Mouse (Mus musculus) liver (tissue): ENCODE measurements around the gene Rnf181.

Source experiments
- DNase-seq: peaks from one replicate; pipeline ENCODE4 v3.0.0-alpha.2; 2020; ENCODE audit warnings: mixed read lengths

Rnf181 gene

DNA sequence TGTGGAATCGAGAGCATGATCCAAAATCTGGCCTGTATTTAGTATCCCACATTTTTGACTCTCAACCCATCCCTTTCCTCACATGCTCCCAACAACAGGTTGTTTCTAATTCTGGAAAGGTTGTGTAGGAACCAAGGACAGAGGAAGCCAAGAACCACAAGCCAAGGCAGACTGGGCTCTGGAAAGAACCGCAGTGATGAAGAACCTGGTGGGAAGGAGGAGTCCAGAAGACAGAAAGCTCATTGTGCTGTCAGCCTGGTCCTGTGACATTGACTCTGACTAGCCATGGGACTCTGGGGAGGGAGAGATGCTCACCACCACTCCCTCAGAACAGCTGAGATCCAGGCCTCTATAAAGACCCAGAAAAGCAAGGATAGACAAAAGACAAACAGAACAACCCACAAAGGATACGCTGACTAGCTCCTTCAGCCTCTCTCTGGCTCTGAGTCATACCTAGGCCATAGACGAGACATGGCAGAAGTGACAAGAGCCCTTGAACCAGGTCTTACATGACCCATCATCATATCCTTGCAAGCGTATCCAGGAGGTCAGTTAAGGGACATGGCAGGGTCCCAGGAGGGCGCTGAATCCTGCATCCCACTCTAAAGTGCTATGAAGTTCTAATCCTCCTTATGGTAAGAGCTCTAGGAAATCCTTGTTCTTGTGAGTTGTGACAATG, 16.5 kb upstream of the Rnf181 start:
- DNase-seq, result no peak

DNA sequence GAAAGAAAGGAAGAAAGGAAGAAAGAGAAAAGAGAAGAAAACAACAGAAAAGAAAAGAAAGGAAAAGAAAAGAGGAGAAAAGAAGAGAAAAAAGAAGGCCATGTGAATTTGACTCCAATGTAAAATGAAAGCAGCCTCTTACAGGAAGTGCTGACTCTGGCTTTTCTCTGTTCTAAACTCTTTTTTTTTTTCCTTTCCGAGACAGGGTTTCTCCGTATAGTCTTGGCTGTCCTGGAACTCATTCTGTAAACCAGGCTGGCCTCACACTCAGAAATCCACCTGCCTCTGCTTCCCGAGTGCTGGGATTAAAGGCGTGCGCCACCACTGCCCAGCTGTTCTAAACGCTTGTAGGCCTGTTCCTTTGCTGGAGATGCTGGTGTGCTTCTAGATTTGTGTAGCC, 15.7 kb upstream of the Rnf181 start:
- no peak for DNase-seq

DNA sequence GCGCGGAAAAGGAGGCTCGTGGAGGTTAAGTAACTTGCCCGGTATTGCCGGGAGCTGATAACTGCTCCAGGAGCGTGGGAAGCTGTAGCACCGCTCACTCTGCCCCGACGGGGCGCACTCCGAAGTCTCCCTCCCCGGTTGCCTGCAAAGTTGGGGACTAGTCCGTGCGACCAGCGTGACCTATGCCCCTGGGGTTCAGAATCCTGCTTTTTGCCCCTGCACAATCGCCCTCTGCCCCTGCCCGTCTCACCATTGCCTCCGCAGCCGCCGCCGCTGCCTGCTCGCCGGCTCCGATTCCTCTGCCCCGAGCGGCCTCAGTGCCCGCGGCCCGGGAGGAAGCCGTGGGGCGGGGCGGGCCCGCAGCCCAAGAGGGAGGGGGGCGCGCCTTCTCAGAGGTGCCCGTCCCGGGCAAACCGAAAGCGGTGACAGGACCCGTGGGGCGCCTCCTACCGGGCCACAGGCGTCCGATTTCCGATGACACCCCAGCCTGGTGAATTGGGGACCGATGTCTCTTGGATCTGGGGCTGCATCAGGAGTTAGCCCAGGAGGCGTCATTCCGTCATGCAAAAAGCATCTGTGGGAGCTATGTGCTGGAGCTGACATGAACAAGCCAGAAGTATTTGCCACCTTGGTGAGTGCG, 13.5 kb upstream of the Rnf181 start, which contains the start of gene Vamp5:
Vamp5 (minus strand) TSS at position 338 of the 640 bp plus-strand sequence.
- peak; percentile 92 for DNase-seq

DNA sequence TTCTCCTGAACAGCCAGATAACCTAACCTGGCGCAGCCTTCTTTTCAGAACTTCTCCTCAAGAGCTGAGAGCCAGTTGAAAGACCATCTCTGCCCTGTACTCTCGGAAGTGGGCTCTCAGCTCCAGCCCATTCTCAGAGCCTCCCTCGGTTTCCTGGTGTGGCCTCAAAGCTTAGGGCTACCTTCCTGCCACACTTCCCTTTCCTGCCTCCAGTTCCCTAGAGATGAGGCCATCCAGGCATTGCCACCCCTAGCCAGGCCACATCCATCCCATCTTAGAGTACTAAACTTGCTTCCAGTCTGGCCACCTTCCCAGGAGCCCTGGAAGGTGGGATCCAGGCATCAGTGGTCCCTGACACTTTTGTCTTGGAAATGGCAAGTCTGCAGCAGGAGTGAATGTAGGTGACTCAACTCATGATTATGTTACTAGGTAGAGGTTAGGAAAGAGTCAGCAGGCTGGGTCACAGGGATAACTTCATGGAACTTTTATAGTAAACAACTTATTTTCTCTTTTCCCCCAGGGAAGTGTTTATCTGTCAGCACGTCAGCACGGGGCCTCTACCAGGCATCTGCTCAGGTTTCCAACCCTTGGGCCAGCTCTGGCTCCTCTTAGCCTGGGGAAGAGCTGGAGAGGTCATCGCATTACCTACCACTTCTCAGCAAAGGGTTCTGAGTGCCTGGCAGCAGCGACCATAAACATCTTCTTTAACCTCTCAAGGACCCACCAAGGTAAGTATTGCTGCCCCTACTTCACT, 12.8 kb upstream of the Rnf181 start:
- DNase-seq, result no peak

DNA sequence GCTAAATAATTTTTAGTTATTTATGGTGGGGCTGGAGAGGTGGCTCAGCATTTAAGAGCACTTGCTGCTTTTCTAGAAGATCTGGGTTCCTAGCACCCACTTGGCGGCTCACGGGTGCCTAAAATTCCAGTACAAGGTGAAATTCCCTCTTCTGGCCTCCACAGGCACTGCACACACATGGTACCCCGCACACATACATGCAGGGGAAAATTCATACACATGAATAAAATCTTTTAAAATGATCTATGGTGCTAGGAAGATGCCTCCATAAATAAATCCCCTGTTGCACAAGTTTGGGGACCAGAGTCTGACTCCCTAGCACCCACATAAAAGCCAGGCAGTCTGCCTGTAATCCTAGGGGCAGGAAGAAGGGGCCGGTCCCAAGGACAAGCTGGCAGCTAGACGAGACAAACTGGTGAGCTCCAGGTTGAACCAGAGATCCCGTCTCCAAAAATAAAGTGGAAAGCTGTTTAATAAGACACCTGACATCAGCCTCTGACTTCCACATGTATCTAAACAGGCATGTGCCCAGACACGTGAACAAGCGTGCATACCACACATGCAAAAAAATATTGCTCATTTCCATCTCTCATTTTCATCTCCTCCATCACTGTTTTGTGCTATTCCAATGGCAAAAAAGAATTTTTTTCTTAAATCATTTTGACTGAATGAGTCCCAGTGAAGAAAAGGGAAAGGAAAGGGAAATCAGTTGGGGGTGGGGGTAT, 11.9 kb upstream of the Rnf181 start:
- DNase-seq, result no peak

DNA sequence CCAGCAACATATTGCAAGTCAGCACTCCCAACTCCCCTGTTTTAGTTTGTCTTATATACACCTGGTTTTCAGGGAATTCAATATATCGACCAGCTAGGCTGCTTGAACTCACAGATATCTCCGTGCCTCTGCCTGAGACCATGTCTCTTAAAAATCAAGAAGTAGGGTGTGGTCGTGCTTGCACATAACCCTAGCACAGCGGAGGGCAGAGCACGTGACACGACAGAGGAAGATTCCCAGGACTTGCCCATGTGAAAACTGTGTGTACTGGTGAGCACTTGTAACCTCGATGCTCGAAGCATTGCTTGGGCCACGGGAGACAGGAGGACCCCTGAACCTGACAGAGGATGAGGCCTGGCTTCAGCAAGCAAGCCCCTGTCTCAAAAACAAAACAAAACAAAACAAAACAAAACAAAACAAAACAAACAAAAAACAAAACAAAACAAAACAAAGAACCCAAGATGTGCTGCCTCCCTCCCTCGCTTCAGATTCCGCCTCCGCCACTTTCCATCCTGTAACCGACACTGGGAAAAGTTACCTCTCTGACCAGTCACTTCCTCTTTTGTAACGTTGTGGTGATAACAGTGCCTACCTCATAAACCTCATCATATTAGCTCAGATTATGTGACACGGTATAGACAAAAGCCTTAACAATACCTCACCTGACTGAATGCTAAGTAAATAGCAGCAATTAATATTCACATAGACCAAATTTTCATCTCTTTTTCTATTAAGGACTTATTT, 8.2 kb upstream of the Rnf181 start:
- peak; percentile 75 for DNase-seq

DNA sequence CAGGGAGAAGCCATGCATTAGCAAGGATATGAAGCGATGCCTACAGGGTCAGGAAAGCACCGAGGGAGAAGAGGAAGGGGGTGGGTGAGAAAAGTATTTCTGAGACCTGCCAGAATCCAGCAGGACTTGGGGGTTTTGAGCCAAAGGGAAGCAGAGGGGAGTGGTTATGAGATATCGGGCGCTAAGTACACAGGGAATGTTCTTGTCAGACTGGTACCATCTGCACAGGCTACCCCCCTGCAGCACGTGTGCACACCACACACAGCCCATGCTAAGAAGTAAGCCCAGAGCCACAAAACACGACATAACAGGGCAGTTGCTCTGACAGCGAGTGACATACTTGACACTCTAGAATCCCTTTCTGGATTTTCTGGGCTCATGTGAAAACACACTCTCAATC, 7.5 kb upstream of the Rnf181 start:
- DNase-seq, result no peak

DNA sequence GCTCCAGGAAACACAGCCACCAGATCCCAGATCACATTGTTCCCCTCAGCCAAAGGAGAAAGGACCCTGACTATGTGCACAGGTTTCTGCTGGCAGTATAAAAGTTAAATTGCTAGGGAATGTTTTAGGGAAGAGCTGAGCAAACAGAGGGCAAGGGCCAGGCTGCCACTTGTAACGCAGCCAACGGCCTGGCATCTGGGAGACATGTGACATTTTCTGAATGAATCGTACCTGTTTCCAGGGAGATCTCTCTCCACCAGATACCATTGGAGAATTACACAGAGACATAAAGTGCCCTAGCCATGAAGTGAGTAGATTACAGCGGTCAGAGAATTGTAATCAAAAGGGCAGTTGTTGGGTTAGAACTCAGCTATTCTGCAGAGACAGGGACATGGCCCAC, 6.4 kb upstream of the Rnf181 start:
- DNase-seq, result no peak

DNA sequence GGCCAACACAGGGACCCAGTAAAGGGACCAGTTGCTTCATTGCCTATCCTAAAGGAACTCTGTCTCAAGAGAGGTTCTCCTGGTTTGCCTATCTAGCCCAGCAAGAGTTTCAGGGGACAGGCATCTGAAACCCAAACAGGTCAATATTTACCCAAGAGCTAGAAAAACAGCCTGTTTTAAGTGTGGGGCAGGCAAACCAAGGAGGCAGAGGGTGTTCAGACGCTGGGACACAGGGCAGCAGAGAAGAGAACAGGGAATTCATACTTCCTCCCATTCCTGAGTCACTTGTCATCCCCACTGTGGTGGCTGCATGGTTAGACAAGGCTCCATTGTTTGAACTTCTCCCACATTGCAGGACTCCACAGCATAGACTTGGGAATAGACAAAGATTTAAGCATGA, 4.8 kb upstream of the Rnf181 start:
- DNase-seq, result no peak

DNA sequence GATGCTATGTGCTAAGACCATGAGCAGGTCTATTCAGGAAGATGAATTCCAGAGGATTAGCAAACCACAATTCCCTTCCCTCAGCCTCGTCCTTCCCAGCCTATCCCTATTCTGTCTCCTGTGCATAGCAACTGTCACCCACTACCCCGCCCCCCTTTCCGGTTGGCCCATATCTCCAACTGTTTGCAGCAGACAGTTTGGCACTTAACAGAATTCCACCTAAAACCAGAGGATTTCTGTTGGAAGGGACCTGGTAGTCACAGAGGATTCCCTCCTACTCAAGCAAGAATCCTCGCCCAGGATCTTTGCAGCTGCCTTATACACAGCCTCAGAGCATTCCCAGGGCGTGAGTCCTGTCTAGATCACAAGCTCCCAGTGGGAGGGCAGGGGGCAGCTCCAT, 4.4 kb upstream of the Rnf181 start:
- no peak for DNase-seq

DNA sequence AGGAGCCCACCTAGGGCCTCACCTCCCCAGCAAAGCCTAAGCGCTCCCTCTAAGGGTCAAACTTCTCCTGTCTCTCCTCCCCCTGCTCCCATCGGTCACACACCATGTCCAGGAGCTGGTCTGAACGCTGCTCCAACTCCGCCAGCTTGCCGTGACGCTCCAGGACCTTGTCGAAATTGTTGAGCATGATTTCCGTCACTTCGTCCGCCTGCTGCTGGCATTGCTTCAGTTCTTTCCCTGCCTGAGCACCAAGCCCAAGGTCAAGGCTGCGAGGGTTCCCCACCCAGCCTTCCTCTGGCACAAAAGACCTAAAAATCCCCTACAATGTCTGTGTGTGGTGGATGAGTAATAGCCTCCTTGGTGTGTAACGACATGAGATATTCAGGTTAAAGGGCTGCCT, 3.3 kb upstream of the Rnf181 start:
- DNase-seq, result no peak

DNA sequence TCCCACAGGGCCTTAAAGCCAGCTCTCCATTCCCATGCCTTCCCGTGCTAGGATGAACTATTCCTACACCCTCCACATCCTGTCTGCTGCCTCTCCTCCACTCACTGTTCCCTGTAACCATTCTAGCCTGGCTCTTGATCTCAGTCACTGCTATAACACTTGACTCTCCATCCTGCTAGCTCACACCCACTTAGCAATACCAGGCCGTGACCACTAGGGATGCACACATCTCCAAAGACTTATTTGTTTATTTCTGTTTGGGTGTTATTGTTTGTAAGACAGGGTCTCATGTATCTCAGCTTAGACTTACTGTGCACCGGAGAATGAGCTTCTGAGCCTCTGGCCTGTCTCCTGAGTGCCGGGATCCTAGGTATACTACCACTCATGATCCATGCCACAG, 2.8 kb upstream of the Rnf181 start:
- no peak for DNase-seq

DNA sequence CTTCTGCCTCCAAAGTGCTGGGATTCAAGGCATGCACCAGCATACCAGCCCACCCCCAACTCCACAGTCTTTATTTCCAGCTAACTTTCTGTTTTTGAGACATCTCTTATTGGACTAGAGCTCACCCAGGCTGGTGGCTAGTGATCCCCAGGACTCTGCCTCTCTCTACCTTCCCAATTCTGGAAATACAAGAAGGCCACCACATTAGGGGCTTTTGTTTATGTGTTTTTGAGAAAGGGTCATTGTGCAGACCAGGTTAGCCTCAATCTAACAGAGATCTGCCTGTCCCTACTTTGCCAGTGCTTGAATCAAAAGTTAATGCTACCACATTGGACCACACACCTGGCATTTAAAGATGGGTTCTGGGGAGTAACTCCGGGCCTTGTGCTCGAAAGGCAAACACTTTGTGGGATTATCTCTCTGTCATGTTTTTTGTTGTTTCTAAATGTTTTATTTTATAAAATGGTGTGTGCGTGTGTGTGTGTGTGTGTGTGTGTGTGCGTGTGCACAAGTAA, 761 bp upstream of the Rnf181 start:
- no peak for DNase-seq

DNA sequence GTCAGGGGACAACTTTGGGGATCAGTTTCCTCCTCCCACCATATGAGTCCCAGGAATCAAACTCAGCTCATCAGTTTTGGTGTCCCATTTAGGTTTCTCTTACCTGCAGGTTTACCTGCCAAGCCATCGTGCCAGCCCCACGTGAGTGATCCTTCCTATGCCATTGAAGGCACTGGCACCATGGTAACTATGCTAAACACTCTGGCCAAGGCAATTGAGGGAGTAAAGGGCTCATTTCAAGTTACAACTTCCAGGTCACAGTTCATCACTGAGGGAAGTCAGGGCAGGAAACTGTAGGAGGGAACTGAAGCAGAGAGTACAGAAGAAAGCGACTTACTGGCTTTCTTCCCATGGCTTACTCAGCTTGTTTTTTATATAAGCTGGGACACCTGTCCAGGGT, 452 bp downstream of the Rnf181 start:
- DNase-seq, result no peak

DNA sequence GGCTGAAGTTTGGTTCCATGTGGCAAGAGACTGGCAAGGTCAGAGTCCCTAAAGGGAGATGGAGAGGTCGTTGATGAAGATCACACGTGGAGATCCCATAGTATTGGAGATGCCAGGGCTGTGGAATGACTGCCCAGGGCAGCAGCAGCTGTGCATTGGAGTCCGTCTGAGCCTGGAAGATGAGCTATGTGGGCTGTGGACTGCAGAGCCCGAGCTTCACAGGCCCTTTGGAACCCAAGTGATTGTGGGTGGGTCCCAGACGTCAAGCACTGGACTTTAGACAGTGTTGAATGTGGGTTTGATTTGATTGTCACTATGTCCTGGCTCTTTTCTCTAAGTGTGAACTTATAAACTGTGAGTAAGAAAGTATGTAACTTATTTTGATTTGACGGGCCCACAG, 1.8 kb downstream of the Rnf181 start:
- no peak for DNase-seq

DNA sequence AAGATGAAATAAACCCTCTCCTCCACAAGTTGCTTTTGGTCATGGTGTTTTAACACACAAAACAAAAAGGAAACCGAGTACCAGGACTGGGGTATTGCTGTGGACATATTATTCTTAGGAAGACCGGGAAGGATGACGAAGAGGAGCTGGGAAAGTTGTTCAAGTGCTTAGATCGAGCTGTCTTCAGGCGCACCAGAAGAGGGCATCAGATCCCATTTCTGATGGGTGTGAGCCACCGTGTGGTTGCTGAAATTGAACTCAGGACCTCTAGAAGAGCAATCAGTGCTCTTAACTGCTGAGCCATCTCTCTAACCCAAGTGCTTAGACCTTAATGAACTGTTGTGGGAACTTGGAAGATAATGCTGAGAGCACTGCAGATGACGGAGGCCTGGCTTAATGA, 2.7 kb downstream of the Rnf181 start:
- no peak for DNase-seq

DNA sequence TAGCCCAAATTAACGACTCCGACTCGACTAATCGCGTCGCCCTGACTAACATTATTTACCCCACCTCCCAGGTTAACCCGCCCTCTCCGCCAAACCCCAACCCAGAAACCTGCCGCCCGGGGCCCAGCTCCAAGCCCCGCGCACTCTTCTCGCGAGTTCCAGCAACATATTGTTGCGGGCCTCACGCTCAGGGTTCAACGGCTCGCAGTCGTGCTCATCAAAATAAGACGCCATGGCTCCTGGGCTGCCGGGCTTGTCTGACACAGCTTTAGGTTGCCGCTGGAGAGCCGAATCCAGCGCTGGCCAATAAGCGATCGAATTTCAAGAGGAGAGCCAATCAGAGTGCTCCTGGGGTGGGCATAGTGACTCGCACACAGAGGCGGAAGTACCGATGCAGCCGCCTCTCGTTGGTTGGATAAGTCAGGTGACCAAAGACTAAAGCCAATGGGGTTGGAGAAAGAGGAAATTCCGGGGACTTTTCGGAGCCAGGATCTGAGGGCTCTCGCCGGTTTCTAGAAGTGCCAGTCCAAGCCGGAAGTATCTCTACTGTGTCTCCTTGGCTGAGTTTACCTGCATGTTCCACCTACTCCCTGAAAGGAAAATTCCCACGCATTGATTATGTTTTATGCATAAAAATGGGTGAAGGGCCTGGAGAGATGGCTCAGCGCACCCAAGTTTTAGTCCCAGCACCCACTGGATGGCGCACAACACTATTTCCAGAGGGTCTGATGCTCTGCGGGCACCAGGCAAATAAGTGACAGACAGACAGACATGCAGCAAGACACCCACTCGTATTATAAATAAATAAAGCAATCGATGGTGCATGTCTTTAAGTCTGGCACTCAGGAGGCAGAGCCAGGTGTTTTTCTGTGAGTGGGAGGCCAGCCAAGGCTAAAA, 4.4 kb downstream of the Rnf181 start:
- DNase-seq, result peak; percentile 95

DNA sequence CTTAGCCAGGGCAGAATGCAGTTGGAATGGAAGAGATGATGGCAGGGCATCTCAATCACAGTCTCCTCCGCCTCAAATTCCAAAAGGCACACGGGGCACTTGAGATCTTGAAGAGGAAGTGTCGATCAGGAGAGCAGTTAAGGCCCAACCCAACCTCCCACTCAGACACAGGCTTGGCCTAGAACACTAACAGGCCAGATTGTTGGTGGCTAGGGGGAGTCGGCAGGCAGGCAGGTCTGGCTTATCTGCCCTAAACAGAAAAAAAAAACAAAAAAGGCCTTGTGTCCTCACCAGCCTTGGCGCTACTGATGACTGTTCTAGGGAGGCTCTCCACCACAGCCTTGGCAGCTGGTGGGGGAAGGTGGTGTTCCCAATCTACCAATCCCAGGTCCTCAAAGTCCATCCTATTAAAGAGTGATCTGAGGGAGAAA, 5.6 kb downstream of the Rnf181 start:
- peak; percentile 32 for DNase-seq

DNA sequence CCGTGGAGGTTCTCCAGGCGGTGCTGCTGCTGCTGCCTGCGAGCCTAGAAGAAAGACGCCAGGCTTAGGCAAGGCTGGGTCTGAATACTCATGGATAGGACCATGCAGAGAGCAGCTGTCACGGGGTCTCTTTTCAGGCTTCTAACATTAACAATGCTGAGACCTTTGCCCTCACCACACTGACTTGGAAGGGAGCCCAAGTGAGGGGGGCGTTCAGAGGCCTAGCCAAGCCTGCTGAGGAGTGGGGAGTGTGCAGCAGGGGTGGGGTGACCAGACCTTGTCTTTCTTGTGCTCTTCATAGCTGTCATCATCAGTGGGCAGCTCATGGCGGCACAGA, 6.2 kb downstream of the Rnf181 start:
- no peak for DNase-seq

DNA sequence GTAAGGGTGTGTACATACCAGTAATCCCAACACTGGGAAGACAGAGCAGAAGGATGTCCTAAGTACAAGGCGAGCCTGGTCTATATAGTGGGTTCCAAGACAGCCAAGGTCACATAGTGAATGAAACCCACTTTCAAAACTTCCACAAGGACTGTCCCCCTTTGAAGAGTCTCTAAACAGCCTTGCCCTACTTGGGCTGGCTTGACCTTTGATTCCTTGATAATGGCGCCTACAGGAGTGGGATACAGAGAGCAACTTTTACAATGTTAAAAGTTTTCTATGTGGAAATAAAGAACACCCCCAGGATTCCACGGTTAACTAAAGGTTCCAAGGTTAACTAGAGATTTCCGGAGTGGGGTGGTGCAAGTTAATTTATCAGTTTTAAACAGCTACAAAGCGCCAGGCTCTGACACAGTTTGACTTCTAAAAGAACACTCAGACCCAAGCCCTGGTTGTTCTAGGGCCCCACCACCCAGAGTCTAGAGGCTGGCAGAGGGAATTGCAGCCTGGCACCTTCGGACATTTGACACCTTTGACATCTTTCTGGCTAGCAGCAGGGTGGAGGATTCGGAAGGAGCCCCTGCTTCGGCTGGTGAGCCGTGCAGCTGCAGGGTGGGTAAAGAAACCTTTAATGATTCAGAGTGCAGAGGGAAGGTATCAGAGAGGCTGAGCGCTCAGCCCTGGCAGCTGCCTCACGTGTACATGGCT, 6.7 kb downstream of the Rnf181 start:
- no peak for DNase-seq

DNA sequence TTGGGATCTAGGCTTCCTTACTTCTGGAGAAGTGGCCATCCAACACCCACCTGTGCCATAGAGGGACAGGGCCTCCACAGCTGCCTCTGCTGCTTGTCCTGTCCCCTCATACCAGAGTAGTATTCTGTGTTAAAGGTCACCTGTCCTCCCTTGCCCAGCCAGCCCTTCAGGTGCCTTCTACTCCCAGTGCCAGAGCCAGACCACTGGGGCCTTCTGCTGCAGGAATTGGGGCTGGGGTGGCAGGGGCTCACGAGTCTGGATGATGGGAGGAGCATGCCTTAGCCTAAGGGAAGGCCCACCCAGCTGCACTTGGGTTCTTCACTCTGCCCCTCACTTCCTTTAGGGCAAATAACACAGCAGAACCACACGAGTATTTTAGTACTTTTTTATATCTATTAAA, 7.4 kb downstream of the Rnf181 start:
- no peak for DNase-seq
